Mouse (Mus musculus) cortical plate, adult 2 months (tissue): ENCODE measurements around the gene Fgfr2.

Experiments
- CTCF ChIP-seq: fragments of 200-500 bp; IDR thresholded peaks from 2 replicates; pipeline ENCODE4 v1.5.1; 2011; ENCODE audit warnings: mild to moderate bottlenecking, control low read depth, low read length; ENCODE audit not compliant: insufficient read depth; ENCODE audit errors: extremely low read depth
- POLR2A ChIP-seq: fragments of 200-500 bp; IDR thresholded peaks from 2 replicates; pipeline ENCODE4 v1.6.1; 2011; ENCODE audit warnings: mild to moderate bottlenecking, low read length, control low read depth; ENCODE audit not compliant: insufficient read depth; ENCODE audit errors: extremely low read depth

DNA sequence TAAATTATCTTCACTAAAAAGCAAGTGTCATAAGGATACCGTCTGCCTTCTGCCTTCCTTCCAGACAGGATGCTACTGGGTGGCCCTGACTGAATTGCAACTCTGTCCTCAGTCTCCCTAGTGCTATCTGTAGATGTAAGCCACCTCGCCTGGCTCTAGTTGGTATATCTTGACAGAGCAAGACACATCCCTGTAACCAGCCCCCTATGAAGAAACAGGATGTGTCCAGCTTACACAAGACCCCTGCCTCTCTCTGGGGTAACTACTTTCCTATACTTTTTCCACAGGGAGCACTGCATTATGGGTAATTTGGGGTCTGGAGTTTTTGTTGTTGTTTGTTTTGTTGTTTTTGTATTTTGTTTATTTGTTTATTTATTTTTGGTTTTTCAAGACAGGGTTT is 447.2 kb downstream of the Fgfr2 start:
- TF ChIP-seq CTCF: no peak
- no peak for TF ChIP-seq POLR2A
